Comparison of ENCODE assay signal across 19 mouse cellular contexts in genomic region chr4:126872717-126873116, GRCm38 (mm10).
A peak's percentile ranks its signal among the peaks of the same experiment; 100 is the strongest.
DNase-seq lines count a peak whose midpoint lies in the region; ATAC-seq and TF ChIP-seq lines count a peak whose summit lies in the region.
"Had no signal": no experiment of that assay in that cellular context is flagged by ENCODE, and none has a peak within 500 bp of the region (broad histone marks: within the 10 kb centered on the region; RNA-seq: fewer than 3 reads in every experiment).

No protein-coding gene starts in this region.

- H3K4me1 ChIP-seq in embryonic facial prominence, embryonic 14.5 days (ENCODE audit: control insufficient read depth, insufficient read depth, low read length), result no peaks in the 10 kb centered on the region
- no peaks in the 10 kb centered on the region for H3K4me1 ChIP-seq in embryonic facial prominence, embryonic 10.5 days
- no peaks in the 10 kb centered on the region for H3K4me1 ChIP-seq in limb, embryonic 13.5 days
- H3K4me1 ChIP-seq in limb, embryonic 10.5 days, result no peaks in the 10 kb centered on the region
- H3K4me1 ChIP-seq in heart, adult 2 months (ENCODE audit: control insufficient read depth, insufficient read depth, low read length), result no peaks in the 10 kb centered on the region
- H3K4me1 ChIP-seq: embryonic facial prominence, embryonic 12.5 days; heart, embryonic 13.5 days had no signal

- no peak for TF ChIP-seq EP300 in heart, adult 2 months (IDR thresholded peaks at IDR 0.05; ENCODE audit: insufficient read depth, low read depth, low read length)

- H3K36me3 ChIP-seq in embryonic facial prominence, embryonic 14.5 days (ENCODE audit: control insufficient read depth, insufficient read depth, low read length), result peaks cover 64% of the 10 kb centered on the region
- peaks cover 90% of the 10 kb centered on the region for H3K36me3 ChIP-seq in embryonic facial prominence, embryonic 10.5 days (replicated peaks)
- H3K36me3 ChIP-seq in limb, embryonic 13.5 days, result peaks cover 64% of the 10 kb centered on the region
- H3K36me3 ChIP-seq in limb, embryonic 10.5 days, result peaks cover 83% of the 10 kb centered on the region
- no peaks in the 10 kb centered on the region for H3K36me3 ChIP-seq in heart, adult 2 months (ENCODE audit: control insufficient read depth, insufficient read depth, low read length)

- H3K9ac ChIP-seq in embryonic facial prominence, embryonic 14.5 days (ENCODE audit: low read depth, low read length), result no peak overlapping the region
- H3K9ac ChIP-seq in limb, embryonic 13.5 days, result no peak overlapping the region
- no peak overlapping the region for H3K9ac ChIP-seq in heart, adult 2 months (ENCODE audit: low read depth, low read length)
- H3K9ac ChIP-seq: embryonic facial prominence, embryonic 12.5 days; heart, embryonic 13.5 days; hindbrain, embryonic 14.5 days; liver, embryonic 14.5 days had no signal

- no peak overlapping the region for H3K4me3 ChIP-seq in embryonic facial prominence, embryonic 14.5 days (ENCODE audit: low read depth, low read length)
- no peak overlapping the region for H3K4me3 ChIP-seq in embryonic facial prominence, embryonic 10.5 days
- H3K4me3 ChIP-seq in limb, embryonic 13.5 days, result no peak overlapping the region
- no peak overlapping the region for H3K4me3 ChIP-seq in limb, embryonic 10.5 days
- H3K4me3 ChIP-seq in heart, adult 2 months, result no peak overlapping the region
- H3K4me3 ChIP-seq: embryonic facial prominence, embryonic 12.5 days; heart, embryonic 13.5 days had no signal

- peak; percentile 26 for DNase-seq in embryonic facial prominence, embryonic 14.5 days (ENCODE audit: low spot score)
- DNase-seq in embryonic facial prominence, embryonic 10.5 days (ENCODE audit: low spot score), result no peak
- no peak for DNase-seq in limb, embryonic 10.5 days (ENCODE audit: low spot score)
- no peak for DNase-seq in ovary, postnatal 14 days (ENCODE audit: low spot score)
- no peak for DNase-seq in heart, adult 2 months
- DNase-seq in heart, postnatal 36 days, result no peak
- DNase-seq: cerebellum, adult 8-10 months; gastrocnemius, postnatal 36 days; right cerebral cortex, postnatal 4 days had no signal

- no peaks in the 10 kb centered on the region for H3K9me3 ChIP-seq in embryonic facial prominence, embryonic 14.5 days (ENCODE audit: control insufficient read depth, low read length)
- no peaks in the 10 kb centered on the region for H3K9me3 ChIP-seq in embryonic facial prominence, embryonic 10.5 days
- no peaks in the 10 kb centered on the region for H3K9me3 ChIP-seq in limb, embryonic 13.5 days
- no peaks in the 10 kb centered on the region for H3K9me3 ChIP-seq in limb, embryonic 10.5 days (replicated peaks)
- H3K9me3 ChIP-seq: embryonic facial prominence, embryonic 12.5 days; heart, embryonic 13.5 days had no signal

- no peaks in the 10 kb centered on the region for H3K27me3 ChIP-seq in embryonic facial prominence, embryonic 14.5 days (replicated peaks; ENCODE audit: control insufficient read depth, insufficient read depth, low read length)
- no peaks in the 10 kb centered on the region for H3K27me3 ChIP-seq in embryonic facial prominence, embryonic 10.5 days (replicated peaks; ENCODE audit: low read depth, poor library complexity, severe bottlenecking)
- no peaks in the 10 kb centered on the region for H3K27me3 ChIP-seq in limb, embryonic 13.5 days
- no peaks in the 10 kb centered on the region for H3K27me3 ChIP-seq in limb, embryonic 10.5 days (ENCODE audit: low read depth, poor library complexity, severe bottlenecking)
- no peaks in the 10 kb centered on the region for H3K27me3 ChIP-seq in heart, adult 2 months (ENCODE audit: control insufficient read depth, insufficient read depth, low read length)
- H3K27me3 ChIP-seq: CH12.LX; embryonic facial prominence, embryonic 12.5 days; heart, embryonic 13.5 days had no signal

- WGBS in embryonic facial prominence, embryonic 14.5 days, result 64% methylated on average over 7 of the region's 7 CpGs
- WGBS in embryonic facial prominence, embryonic 10.5 days, result 85% methylated on average over 7 of the region's 7 CpGs
- 60% methylated on average over 7 of the region's 7 CpGs for WGBS in limb, embryonic 13.5 days
- 87% methylated on average over 7 of the region's 7 CpGs for WGBS in limb, embryonic 10.5 days
- 65% methylated on average over 7 of the region's 7 CpGs for WGBS in heart, adult 2 months

- intact Hi-C loops in heart, adult 2 months (cut with DNase I), result no loop called here
- intact Hi-C loops in heart, postnatal 36 days (cut with DNase I), result no loop called here

- no peak for TF ChIP-seq POLR2A in heart, adult 2 months (IDR thresholded peaks at IDR 0.05; ENCODE audit: insufficient read depth, low read depth, low read length)

- no peak for TF ChIP-seq CTCF in heart, adult 2 months (IDR thresholded peaks at IDR 0.05)

- no peak overlapping the region for H3K4me2 ChIP-seq in embryonic facial prominence, embryonic 14.5 days (ENCODE audit: low read depth, low read length)
- no peak overlapping the region for H3K4me2 ChIP-seq in limb, embryonic 13.5 days (replicated peaks)
- H3K4me2 ChIP-seq: embryonic facial prominence, embryonic 12.5 days; heart, embryonic 13.5 days; hindbrain, embryonic 14.5 days; midbrain, embryonic 11.5 days had no signal

- ATAC-seq in embryonic facial prominence, embryonic 14.5 days (ENCODE audit: low read depth), result no peak
- ATAC-seq in limb, embryonic 13.5 days (ENCODE audit: low FRiP score, low read depth), result 0 out of 2 replicates have a peak, but pooled peaks have one; percentile 15
- ATAC-seq in granulocyte monocyte progenitor cell, adult 5-6 weeks (replicated peaks; ENCODE audit: poor library complexity, severe bottlenecking), result peak; percentile 33; the same call in 1 of the 2 replicates
- ATAC-seq: forebrain, embryonic 16.5 days had no signal

- no peaks in the 10 kb centered on the region for H3K79me2 ChIP-seq in heart, adult 2 months (replicated peaks; ENCODE audit: control insufficient read depth, insufficient read depth, low read length)

- H3K27ac ChIP-seq in embryonic facial prominence, embryonic 14.5 days (replicated peaks; ENCODE audit: low read depth, low read length), result no peak overlapping the region
- H3K27ac ChIP-seq in embryonic facial prominence, embryonic 10.5 days (replicated peaks), result no peak overlapping the region
- H3K27ac ChIP-seq in limb, embryonic 13.5 days, result no peak overlapping the region
- H3K27ac ChIP-seq in limb, embryonic 10.5 days, result no peak overlapping the region
- no peak overlapping the region for H3K27ac ChIP-seq in heart, adult 2 months
- H3K27ac ChIP-seq: embryonic facial prominence, embryonic 12.5 days; heart, embryonic 13.5 days; hindbrain, embryonic 14.5 days; liver, embryonic 14.5 days; macrophage had no signal
